Mouse (Mus musculus) liver, embryonic 14.5 days (tissue): ENCODE measurements at regions not wholly inside any gene's neighbourhood (a gene's known extent, or its start where the extent isn't known, plus 50 kb on each side); places are given as distances from the start of the nearest gene placed in this dataset.

Source experiments
- CTCF ChIP-seq: IDR thresholded peaks from 2 replicates; pipeline ENCODE4 v1.5.1; 2016; ENCODE audit warnings: antibody characterized with exemption, low read depth, control low read depth
- EP300 ChIP-seq: IDR thresholded peaks from 2 replicates; pipeline ENCODE4 v1.6.1; 2016; ENCODE audit warnings: antibody characterized with exemption, low read depth

GRCm38 (mm10) chr3:102619666-102620377 lies 114.5 kb upstream of the Tspan2 start:
- TF ChIP-seq CTCF (no peak), EP300 (no peak)
